Mouse (Mus musculus) lung, postnatal 0 days (tissue): ENCODE measurements around the gene Gstm6.

ENCODE experiments used
- CTCF ChIP-seq: IDR thresholded peaks from 2 replicates; pipeline ENCODE4 v1.5.1; 2016; ENCODE audit warnings: antibody characterized with exemption, mild to moderate bottlenecking
- EP300 ChIP-seq: IDR thresholded peaks from 2 replicates; pipeline ENCODE4 v1.6.1; 2016; ENCODE audit warnings: antibody characterized with exemption, mild to moderate bottlenecking, control low read depth

- TF ChIP-seq CTCF: no peak
- TF ChIP-seq EP300: no peak
Observed at GRCm38 (mm10) chr3:107900955-107901673, 42.4 kb downstream of the Gstm6 start.
